ENCODE assay signal across 14 mouse cellular contexts in genomic region chr1:83642656-83643055, GRCm38 (mm10).
"Had no signal": no experiment of that assay in that cellular context is flagged by ENCODE, and none has a peak within 500 bp of the region (broad histone marks: within the 10 kb centered on the region; RNA-seq: fewer than 3 reads in every experiment).

No protein-coding gene starts in this region.

- H3K4me3 ChIP-seq: limb, embryonic 13.5 days; megakaryocyte, embryonic 14.5 days; midbrain, embryonic 15.5 days; neural tube, embryonic 13.5 days had no signal

- H3K27me3 ChIP-seq: limb, embryonic 13.5 days; megakaryocyte, embryonic 14.5 days; midbrain, embryonic 15.5 days; neural tube, embryonic 13.5 days had no signal

- H3K4me1 ChIP-seq: limb, embryonic 13.5 days; megakaryocyte, embryonic 14.5 days; midbrain, embryonic 15.5 days; neural tube, embryonic 13.5 days had no signal

- DNase-seq: kidney, postnatal 25 days; layer of hippocampus, adult 9-11 months; layer of hippocampus, postnatal 36 days; lung, adult 18-20 months; lung, postnatal 14 days; right cerebral cortex, postnatal 14 days; thymus, postnatal 36 days had no signal

- H3K4me2 ChIP-seq: limb, embryonic 13.5 days; midbrain, embryonic 11.5 days; midbrain, embryonic 15.5 days; neural tube, embryonic 13.5 days had no signal

- H3K27ac ChIP-seq: limb, embryonic 13.5 days; liver, embryonic 14.5 days; macrophage; midbrain, embryonic 15.5 days; neural tube, embryonic 13.5 days had no signal

- H3K9me3 ChIP-seq: limb, embryonic 13.5 days; midbrain, embryonic 15.5 days; neural tube, embryonic 13.5 days had no signal

- H3K9ac ChIP-seq: limb, embryonic 13.5 days; liver, embryonic 14.5 days; midbrain, embryonic 15.5 days; neural tube, embryonic 13.5 days had no signal

- ATAC-seq: midbrain, embryonic 15.5 days had no signal

- H3K36me3 ChIP-seq: limb, embryonic 13.5 days; midbrain, embryonic 15.5 days; neural tube, embryonic 13.5 days had no signal
